Mouse (Mus musculus) fat pad, adult 2 months (tissue): ENCODE data around the gene Ahr.

Experiments
- DNase-seq: peaks from one replicate; pipeline ENCODE4 v3.0.0-alpha.2; 2011; ENCODE audit warnings: low read depth, low spot score; ENCODE audit errors: extremely low read depth

The Ahr gene

GRCm38 (mm10) chr12:35504081-35504480, 30.8 kb downstream of the Ahr start:
- DNase-seq, result no peak

- DNase-seq, result no peak
Observed at GRCm38 (mm10) chr12:35503586-35503985, 31.3 kb downstream of the Ahr start.

GRCm38 (mm10) chr12:35501476-35501875, 33.4 kb downstream of the Ahr start:
- DNase-seq, result no peak

- DNase-seq, result no peak
Observed at GRCm38 (mm10) chr12:35495195-35495594, 39.6 kb downstream of the Ahr start.

- no peak for DNase-seq
Observed at GRCm38 (mm10) chr12:35480764-35481163, 54.1 kb downstream of the Ahr start.

GRCm38 (mm10) chr12:35478906-35479305, 55.9 kb downstream of the Ahr start:
- DNase-seq, result no peak

GRCm38 (mm10) chr12:35463457-35463856, 71.4 kb downstream of the Ahr start:
- DNase-seq, result no peak

- no peak for DNase-seq
Observed at GRCm38 (mm10) chr12:35462667-35463066, 72.2 kb downstream of the Ahr start.

- no peak for DNase-seq
Observed at GRCm38 (mm10) chr12:35459662-35460061, 75.2 kb downstream of the Ahr start.
